Mouse (Mus musculus): ENCODE results near the gene Nans. TPM values are rescaled to one million over a fixed set of nuclear protein-coding genes. Genes with fewer than 3 reads are reported as not detected.

Nans gene
- polyA plus RNA-seq, 1 experiment from 2014 or later = 63.2 TPM

DNA sequence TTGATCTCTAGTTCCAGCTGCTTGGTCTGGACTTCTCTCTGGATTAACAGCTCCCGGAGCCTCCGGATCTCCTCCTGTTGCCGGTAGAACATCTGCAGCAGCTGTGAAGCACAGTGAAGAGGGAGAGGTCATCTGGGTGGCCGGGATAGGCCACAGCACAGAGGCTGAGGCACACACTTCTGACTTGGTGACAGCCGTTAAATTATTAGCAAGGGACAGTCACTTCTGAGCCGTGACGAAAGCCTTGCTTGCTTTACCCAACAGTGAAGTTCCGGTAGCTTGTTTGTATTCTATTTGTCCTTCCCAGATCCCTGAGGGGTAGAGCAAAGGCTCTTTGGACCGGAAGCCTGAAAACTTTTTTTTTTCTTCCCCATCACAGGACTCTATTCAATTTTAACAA is 50.1 kb downstream of the Nans start:
- Histone ChIP-seq H3K27me3 (peaks cover 47% of the 10 kb centered on the region), H3K4me2 (replicated peaks) (no peak overlapping the region), H3K4me3 (replicated peaks) (no peak overlapping the region), H3K36me3 (no peaks in the 10 kb centered on the region; the same call in 1 of the 2 replicates), H3K9ac (replicated peaks) (no peak overlapping the region), H3K9me3 (no peaks in the 10 kb centered on the region), H3K27ac (no peak overlapping the region), H3K4me1 (replicated peaks) (peaks cover 12% of the 10 kb centered on the region)
- ATAC-seq = no peak
- WGBS = 71% methylated on average over 9 of the region's 9 CpGs

DNA sequence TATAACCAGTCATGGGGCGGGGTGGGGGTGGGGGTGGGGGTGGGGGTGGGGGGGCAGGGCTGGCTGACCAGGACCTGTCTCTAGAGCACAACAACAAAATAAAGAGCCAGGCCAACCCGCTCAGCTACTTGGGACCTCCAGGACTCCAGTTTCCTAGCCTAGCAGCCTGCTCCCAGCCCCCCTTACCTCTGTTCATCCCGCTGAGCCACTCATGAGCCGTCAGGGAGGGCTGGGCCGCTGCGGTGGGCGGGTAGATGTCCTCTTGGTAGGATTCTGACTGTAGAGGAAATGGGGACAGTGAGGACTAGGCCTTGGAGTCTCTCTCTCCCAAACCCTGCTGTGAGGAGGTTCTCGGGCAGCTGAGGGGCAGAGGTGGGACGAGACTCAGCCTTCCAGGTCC is 52.7 kb downstream of the Nans start:
- H3K9ac ChIP-seq (replicated peaks) = no peak overlapping the region
- H3K4me1 ChIP-seq (replicated peaks) = peaks cover 3% of the 10 kb centered on the region; the same call in 1 of the 2 replicates
- 47% methylated on average over 9 of the region's 9 CpGs for WGBS
- peaks cover 21% of the 10 kb centered on the region for H3K27me3 ChIP-seq
- no peak for ATAC-seq
- no peak overlapping the region for H3K27ac ChIP-seq
- H3K4me3 ChIP-seq (replicated peaks) = no peak overlapping the region
- H3K36me3 ChIP-seq = no peaks in the 10 kb centered on the region; the same call in 1 of the 2 replicates
- no peaks in the 10 kb centered on the region for H3K9me3 ChIP-seq
- no peak overlapping the region for H3K4me2 ChIP-seq (replicated peaks)

- H3K27ac ChIP-seq = no peak overlapping the region
- H3K9me3 ChIP-seq = no peaks in the 10 kb centered on the region
- no peaks in the 10 kb centered on the region; the same call in 1 of the 2 replicates for H3K36me3 ChIP-seq
- H3K4me1 ChIP-seq (replicated peaks) = peaks cover 6% of the 10 kb centered on the region; the same call in 1 of the 2 replicates
- no peak overlapping the region for H3K9ac ChIP-seq (replicated peaks)
- 94% methylated on average over 13 of the region's 13 CpGs for WGBS
- no peak overlapping the region for H3K4me2 ChIP-seq (replicated peaks)
- peaks cover 5% of the 10 kb centered on the region for H3K27me3 ChIP-seq
- no peak overlapping the region for H3K4me3 ChIP-seq (replicated peaks)
- ATAC-seq = no peak
These were observed 54.5 kb downstream of the Nans start for GRCm38 (mm10) chr4:46543366-46544050.

GRCm38 (mm10) chr4:46544313-46544712 is 55.3 kb downstream of the Nans start:
- no peak overlapping the region for H3K4me3 ChIP-seq (replicated peaks)
- no peaks in the 10 kb centered on the region for H3K9me3 ChIP-seq
- H3K36me3 ChIP-seq = no peaks in the 10 kb centered on the region; the same call in 1 of the 2 replicates
- no peak overlapping the region for H3K9ac ChIP-seq (replicated peaks)
- H3K4me1 ChIP-seq (replicated peaks) = peaks cover 6% of the 10 kb centered on the region; the same call in 1 of the 2 replicates
- H3K27me3 ChIP-seq = 0 out of 2 replicates have a peak, but pooled peaks cover 3% of the 10 kb centered on the region
- H3K4me2 ChIP-seq (replicated peaks) = no peak overlapping the region
- ATAC-seq = no peak
- 44% methylated on average over 1 of the region's 1 CpGs for WGBS
- H3K27ac ChIP-seq = no peak overlapping the region

DNA sequence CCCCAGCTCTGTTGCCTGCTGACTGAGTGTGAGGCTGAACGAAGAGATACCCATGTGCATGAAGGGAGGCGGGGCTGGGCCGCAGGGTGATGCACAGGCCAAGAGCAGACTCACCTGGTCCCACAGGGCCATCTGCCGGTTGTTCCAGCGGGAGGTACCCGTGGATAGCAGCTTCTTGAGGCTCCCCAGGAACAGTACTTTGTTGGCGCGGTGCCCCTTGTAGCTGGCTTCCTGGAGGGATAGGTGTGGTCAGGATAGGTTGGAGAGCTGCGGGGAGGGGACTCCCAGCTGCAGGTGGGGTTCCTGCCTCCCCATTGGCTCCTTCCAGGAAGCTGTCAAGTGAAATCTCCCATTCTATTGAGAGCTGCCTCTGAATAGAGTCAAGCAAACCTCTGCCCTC is 56.5 kb downstream of the Nans start:
- WGBS = 16% methylated on average over 9 of the region's 9 CpGs

DNA sequence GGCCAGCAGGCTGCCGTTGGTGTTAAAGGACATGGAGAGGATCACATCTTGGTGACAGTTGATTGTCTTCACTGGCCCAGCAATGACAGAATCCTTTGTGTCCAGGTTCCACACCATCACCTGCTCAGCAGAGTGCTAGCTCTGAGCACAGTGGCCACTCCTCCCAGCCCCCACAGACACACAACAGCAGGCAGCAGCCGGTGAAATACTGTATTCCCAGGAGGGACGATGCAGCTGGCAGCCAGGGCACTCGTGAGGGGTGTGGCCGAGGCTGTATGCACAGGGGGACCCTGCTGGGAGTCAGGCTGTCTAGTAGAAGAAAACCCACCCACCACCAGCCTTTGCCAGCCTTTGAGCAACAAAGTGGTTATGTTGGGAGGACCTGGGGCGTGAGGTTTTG is 57.7 kb downstream of the Nans start:
- H3K9ac ChIP-seq (replicated peaks) = no peak overlapping the region
- no peak for ATAC-seq
- H3K9me3 ChIP-seq = no peaks in the 10 kb centered on the region
- H3K27ac ChIP-seq = no peak overlapping the region
- H3K36me3 ChIP-seq = no peaks in the 10 kb centered on the region; the same call in 1 of the 2 replicates
- no peak overlapping the region for H3K4me3 ChIP-seq (replicated peaks)
- H3K4me1 ChIP-seq (replicated peaks) = peaks cover 6% of the 10 kb centered on the region; the same call in 1 of the 2 replicates
- no peaks in the 10 kb centered on the region for H3K27me3 ChIP-seq
- no peak overlapping the region for H3K4me2 ChIP-seq (replicated peaks)
- 40% methylated on average over 6 of the region's 6 CpGs for WGBS

More for the DNA sequence above, 56.5 kb downstream of the Nans start:
- H3K9me3 ChIP-seq = no peaks in the 10 kb centered on the region
- H3K36me3 ChIP-seq = no peaks in the 10 kb centered on the region; the same call in 1 of the 2 replicates
- no peak overlapping the region for H3K9ac ChIP-seq (replicated peaks)
- H3K4me2 ChIP-seq (replicated peaks) = no peak overlapping the region
- peaks cover 6% of the 10 kb centered on the region; the same call in 1 of the 2 replicates for H3K4me1 ChIP-seq (replicated peaks)
- H3K4me3 ChIP-seq (replicated peaks) = no peak overlapping the region
- 0 out of 2 replicates have a peak, but pooled peaks cover 3% of the 10 kb centered on the region for H3K27me3 ChIP-seq
- no peak for ATAC-seq
- no peak overlapping the region for H3K27ac ChIP-seq

DNA sequence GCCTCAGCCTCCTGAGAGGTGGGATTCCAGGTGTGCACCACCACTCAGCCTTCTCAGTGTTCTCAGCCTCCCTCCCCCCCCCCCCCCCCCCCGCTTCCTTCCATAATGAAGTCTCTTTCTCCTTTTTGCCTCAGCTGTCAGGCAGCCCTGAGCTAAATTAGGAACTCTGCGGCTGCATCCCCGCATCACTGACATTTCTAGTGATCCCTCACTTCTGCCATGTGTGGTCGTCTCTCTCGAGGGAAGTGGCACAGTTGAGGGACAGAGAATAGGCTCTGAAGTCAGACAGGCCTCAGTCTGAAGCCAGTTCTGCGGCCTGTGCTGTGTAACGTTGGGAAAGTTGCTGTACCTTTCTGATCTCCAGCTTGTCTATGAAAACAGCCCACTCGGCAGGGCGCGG is 60.9 kb downstream of the Nans start:
- 77% methylated on average over 9 of the region's 10 CpGs for WGBS
- H3K4me1 ChIP-seq (replicated peaks) = peaks cover 6% of the 10 kb centered on the region; the same call in 1 of the 2 replicates
- H3K27me3 ChIP-seq = no peaks in the 10 kb centered on the region
- H3K9me3 ChIP-seq = no peaks in the 10 kb centered on the region
- no peak overlapping the region for H3K4me3 ChIP-seq (replicated peaks)
- no peak overlapping the region for H3K9ac ChIP-seq (replicated peaks)
- H3K36me3 ChIP-seq = no peaks in the 10 kb centered on the region
- ATAC-seq = no peak
- H3K27ac ChIP-seq = no peak overlapping the region
- no peak overlapping the region for H3K4me2 ChIP-seq (replicated peaks)

DNA sequence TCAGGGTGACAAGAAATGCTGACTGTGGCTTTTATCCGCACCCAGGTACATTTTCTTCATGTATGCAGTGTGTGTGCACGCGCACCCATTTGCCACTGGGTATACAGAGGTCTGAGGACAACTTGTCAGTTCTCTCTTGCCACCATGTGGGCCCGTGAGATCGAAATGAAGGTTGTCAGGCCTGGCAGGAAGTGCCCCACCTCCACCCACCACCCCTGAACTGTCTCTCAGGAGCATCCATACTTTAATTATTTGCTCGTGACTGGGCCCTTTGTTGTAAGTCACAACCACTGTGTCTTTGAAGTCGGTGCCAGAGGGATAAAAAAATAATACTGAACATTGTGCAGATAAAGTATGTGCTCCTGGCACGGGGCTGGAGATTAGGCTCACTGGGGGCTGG is 61.4 kb downstream of the Nans start:
- Histone ChIP-seq H3K27ac (no peak overlapping the region), H3K4me1 (replicated peaks) (peaks cover 6% of the 10 kb centered on the region; the same call in 1 of the 2 replicates), H3K9ac (replicated peaks) (no peak overlapping the region), H3K4me2 (replicated peaks) (no peak overlapping the region), H3K9me3 (no peaks in the 10 kb centered on the region), H3K27me3 (no peaks in the 10 kb centered on the region), H3K4me3 (replicated peaks) (no peak overlapping the region), H3K36me3 (no peaks in the 10 kb centered on the region)
- ATAC-seq = no peak
- WGBS = 65% methylated on average over 8 of the region's 8 CpGs

Other genes starting within 250 kb of the Nans start
- not detected in 2 replicates for gene Foxe1, start 145.6 kb upstream of the Nans start, polyA plus RNA-seq (2015; fragmentation: Nextera tagmentation; extraction: Ambion mirVana)
- 7.8 and 9.2 TPM in 2 replicates for gene Trmo, start 99.8 kb upstream of the Nans start, polyA plus RNA-seq (2015; fragmentation: Nextera tagmentation; extraction: Ambion mirVana)
- gene Hemgn, start 75.7 kb upstream of the Nans start, polyA plus RNA-seq (2015; fragmentation: Nextera tagmentation; extraction: Ambion mirVana) = 0.17 and 0.26 TPM in 2 replicates
- 126 and 136 TPM in 2 replicates for gene Anp32b, start 38.3 kb upstream of the Nans start, polyA plus RNA-seq (2015; fragmentation: Nextera tagmentation; extraction: Ambion mirVana)
- 0.40 and 0.57 TPM in 2 replicates for gene Trim14, start 46.9 kb downstream of the Nans start, polyA plus RNA-seq (2015; fragmentation: Nextera tagmentation; extraction: Ambion mirVana)
- gene Coro2a, start 113.0 kb downstream of the Nans start, polyA plus RNA-seq (2015; fragmentation: Nextera tagmentation; extraction: Ambion mirVana) = 2.5 and 3.9 TPM in 2 replicates
- gene Tbc1d2, start 161.0 kb downstream of the Nans start, polyA plus RNA-seq (2015; fragmentation: Nextera tagmentation; extraction: Ambion mirVana) = 0.54 and 0.55 TPM in 2 replicates

All from midbrain, embryonic 13.5 days (tissue).